Mouse (Mus musculus) midbrain, embryonic 10.5 days (tissue): ENCODE results near the gene Pdss1. TPM values are rescaled to one million over a fixed set of nuclear protein-coding genes. Genes with fewer than 3 reads are reported as not detected.
"Not testable (repeated sequence)": the region's sequence is repeated elsewhere in the genome, so short reads cannot be mapped to it uniquely, and the experiment has no call there.

Source experiments
- DNase-seq: peaks from one replicate; pipeline ENCODE4 v3.0.0-alpha.2; 2017; ENCODE audit warnings: low spot score
- H3K27ac ChIP-seq: fragments of 300-500 bp; sonication (generic); replicated peaks from 2 replicates; pipeline ENCODE4 v1.5.1; 2016; ENCODE audit warnings: mild to moderate bottlenecking
- H3K27me3 ChIP-seq: fragments of 300-500 bp; sonication (generic); 2 replicates; pipeline ENCODE4 v1.6.1; 2016; ENCODE audit warnings: low read depth, mild to moderate bottlenecking; ENCODE audit not compliant: poor library complexity, severe bottlenecking
- H3K36me3 ChIP-seq: fragments of 300-500 bp; sonication (generic); 2 replicates; pipeline ENCODE4 v1.6.1; 2016; ENCODE audit warnings: mild to moderate bottlenecking, moderate library complexity
- H3K4me1 ChIP-seq: fragments of 300-500 bp; sonication (generic); 2 replicates; pipeline ENCODE4 v1.6.1; 2016
- H3K4me3 ChIP-seq: fragments of 300-500 bp; sonication (generic); 2 replicates; pipeline ENCODE4 v1.5.1; 2016; ENCODE audit warnings: mild to moderate bottlenecking, moderate library complexity
- H3K9me3 ChIP-seq: fragments of 300-500 bp; sonication (generic); replicated peaks from 2 replicates; pipeline ENCODE4 v1.6.1; 2016; ENCODE audit warnings: mild to moderate bottlenecking
- WGBS: fragments of 180-500 bp; shearing (Covaris S2); methylation state at CpG from one replicate; pipeline ENCODE4 v1.1.7; 2016; 5-methylcytosine and 5-hydroxymethylcytosine counted together
- polyA plus RNA-seq: library from polyadenylated mRNA; unstranded; fragments of >200 nt; fragmentation: Nextera tagmentation; extraction: Ambion mirVana; gene quantifications from 2 replicates; pipeline ENCODE4 v1.2.1, GENCODE M21; 2016

The Pdss1 gene
- polyA plus RNA-seq, 1 experiment from 2014 or later, result 26.0 TPM

- H3K27me3 ChIP-seq, result no peaks in the 10 kb centered on the region
- peaks cover 57% of the 10 kb centered on the region for H3K36me3 ChIP-seq
- no peak overlapping the region for H3K4me3 ChIP-seq
- 92% methylated on average over 3 of the region's 3 CpGs for WGBS
- H3K4me1 ChIP-seq, result no peaks in the 10 kb centered on the region
- no peak for DNase-seq
- H3K27ac ChIP-seq, result no peak overlapping the region
- no peaks in the 10 kb centered on the region for H3K9me3 ChIP-seq
Measured at GRCm38 (mm10) chr2:22903947-22904346, 8.6 kb downstream of the Pdss1 start.

DNA sequence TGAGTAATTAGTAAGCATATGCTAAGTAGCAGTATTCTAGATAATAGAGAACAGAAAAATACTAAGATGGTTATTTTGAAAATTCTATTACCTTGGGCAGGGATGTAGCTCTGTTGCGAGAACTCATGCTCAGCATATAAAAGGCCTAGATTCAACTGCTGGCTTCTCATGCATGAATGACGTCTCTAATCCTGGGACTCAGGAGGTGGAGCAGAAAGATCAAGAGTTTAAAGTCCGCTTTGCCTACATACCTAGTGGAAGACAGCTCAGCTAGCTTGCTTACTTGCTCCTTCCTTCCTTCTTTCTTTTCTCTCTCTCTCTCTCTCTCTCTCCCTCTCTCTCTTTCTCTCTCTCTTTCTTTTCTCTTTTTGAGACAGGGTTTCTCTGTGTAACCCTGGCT lies 19.1 kb downstream of the Pdss1 start:
- DNase-seq, result no peak
- H3K9me3 ChIP-seq, result no peaks in the 10 kb centered on the region
- no peaks in the 10 kb centered on the region for H3K4me1 ChIP-seq
- H3K27ac ChIP-seq, result no peak overlapping the region
- H3K27me3 ChIP-seq, result no peaks in the 10 kb centered on the region
- no peak overlapping the region for H3K4me3 ChIP-seq
- WGBS, result 75% methylated on average over 3 of the region's 3 CpGs
- peaks cover 88% of the 10 kb centered on the region for H3K36me3 ChIP-seq

- H3K27ac ChIP-seq, result no peak overlapping the region
- H3K27me3 ChIP-seq, result no peaks in the 10 kb centered on the region
- no peak overlapping the region for H3K4me3 ChIP-seq
- H3K9me3 ChIP-seq, result no peaks in the 10 kb centered on the region
- peaks cover 72% of the 10 kb centered on the region for H3K36me3 ChIP-seq
- 90% methylated on average over 2 of the region's 2 CpGs for WGBS
- no peak for DNase-seq
- H3K4me1 ChIP-seq, result no peaks in the 10 kb centered on the region
Measured at GRCm38 (mm10) chr2:22918651-22919050, 23.3 kb downstream of the Pdss1 start.

GRCm38 (mm10) chr2:22925911-22926310 lies 30.6 kb downstream of the Pdss1 start:
- 95% methylated on average over 3 of the region's 3 CpGs for WGBS
- DNase-seq, H3K27ac ChIP-seq, H3K4me1 ChIP-seq, H3K27me3 ChIP-seq, H3K9me3 ChIP-seq, H3K4me3 ChIP-seq: not testable (repeated sequence)
- H3K36me3 ChIP-seq, result peaks cover 45% of the 10 kb centered on the region

- 68% methylated on average over 2 of the region's 2 CpGs for WGBS
- DNase-seq, result no peak
Measured at GRCm38 (mm10) chr2:22928259-22928658, 32.9 kb downstream of the Pdss1 start.

GRCm38 (mm10) chr2:22933556-22933955 lies 38.2 kb downstream of the Pdss1 start:
- peaks cover 52% of the 10 kb centered on the region for H3K36me3 ChIP-seq
- no peaks in the 10 kb centered on the region for H3K9me3 ChIP-seq
- no peak for DNase-seq
- no peaks in the 10 kb centered on the region for H3K27me3 ChIP-seq
- H3K27ac ChIP-seq, result no peak overlapping the region
- H3K4me1 ChIP-seq, result no peaks in the 10 kb centered on the region
- WGBS, result 92% methylated on average over 1 of the region's 1 CpGs
- H3K4me3 ChIP-seq, result no peak overlapping the region

More at GRCm38 (mm10) chr2:22928259-22928658, 32.9 kb downstream of the Pdss1 start:
- Histone ChIP-seq H3K4me3 (no peak overlapping the region), H3K36me3 (peaks cover 47% of the 10 kb centered on the region), H3K4me1 (no peaks in the 10 kb centered on the region), H3K27ac (no peak overlapping the region), H3K27me3 (no peaks in the 10 kb centered on the region), H3K9me3 (no peaks in the 10 kb centered on the region)

GRCm38 (mm10) chr2:22949956-22950355 lies 54.6 kb downstream of the Pdss1 start:
- WGBS, result 61% methylated on average over 4 of the region's 4 CpGs
- Histone ChIP-seq H3K9me3 (no peaks in the 10 kb centered on the region), H3K36me3 (peaks cover 16% of the 10 kb centered on the region), H3K27me3 (no peaks in the 10 kb centered on the region), H3K4me3 (no peak overlapping the region), H3K4me1 (no peaks in the 10 kb centered on the region), H3K27ac (no peak overlapping the region)
- DNase-seq, result no peak

DNA sequence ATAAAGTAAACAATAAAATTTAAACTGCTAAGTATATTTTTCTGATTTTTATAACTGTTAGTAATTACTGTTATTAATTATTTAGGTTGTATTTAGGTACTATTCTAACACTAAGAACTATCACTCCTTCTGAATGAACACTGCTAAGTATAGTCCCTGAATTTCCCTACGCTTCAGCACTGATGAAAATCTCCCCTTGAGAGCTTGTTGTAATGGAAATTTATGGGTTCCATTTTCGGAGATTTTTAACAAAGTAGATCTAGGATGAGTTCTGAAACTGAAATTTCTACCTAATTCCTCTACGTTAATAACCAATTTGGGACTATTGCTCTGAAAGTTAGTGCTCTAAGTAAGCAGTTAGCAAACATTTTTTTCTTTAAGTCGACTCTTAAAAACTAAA lies 59.0 kb downstream of the Pdss1 start:
- no peak for DNase-seq
- H3K9me3 ChIP-seq, result no peaks in the 10 kb centered on the region
- WGBS, result 91% methylated on average over 4 of the region's 4 CpGs

GRCm38 (mm10) chr2:22955914-22956313 lies 60.6 kb downstream of the Pdss1 start:
- H3K4me3 ChIP-seq, result no peak overlapping the region
- H3K27ac ChIP-seq, result no peak overlapping the region
- H3K9me3 ChIP-seq, result no peaks in the 10 kb centered on the region
- no peaks in the 10 kb centered on the region for H3K36me3 ChIP-seq
- WGBS, result 91% methylated on average over 5 of the region's 5 CpGs
- no peaks in the 10 kb centered on the region for H3K4me1 ChIP-seq
- H3K27me3 ChIP-seq, result no peaks in the 10 kb centered on the region
- no peak for DNase-seq

More for the DNA sequence above, 59.0 kb downstream of the Pdss1 start:
- Histone ChIP-seq H3K27ac (no peak overlapping the region), H3K4me3 (no peak overlapping the region), H3K4me1 (no peaks in the 10 kb centered on the region), H3K36me3 (no peaks in the 10 kb centered on the region), H3K27me3 (no peaks in the 10 kb centered on the region)

DNA sequence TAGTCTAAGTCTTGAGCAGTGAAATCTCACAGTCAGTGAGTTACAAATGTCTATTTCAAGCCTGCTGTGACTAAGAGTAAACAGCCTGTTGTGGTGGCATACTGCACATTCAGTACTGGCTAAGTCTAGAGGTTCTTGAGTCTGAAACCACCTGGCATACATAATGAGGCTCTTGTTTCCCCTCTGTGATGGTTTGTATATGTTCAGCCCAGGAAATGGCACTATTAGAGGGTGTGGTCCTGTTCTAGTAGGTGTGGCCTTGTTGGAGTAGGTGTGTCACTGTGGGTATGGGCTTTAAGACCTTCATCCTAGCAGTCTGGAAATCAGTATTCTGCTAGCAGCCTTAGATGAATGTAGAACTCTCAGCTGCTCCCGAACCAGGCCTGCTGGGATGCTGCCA lies 62.1 kb downstream of the Pdss1 start:
- H3K27ac ChIP-seq, result no peak overlapping the region
- H3K36me3 ChIP-seq, result no peaks in the 10 kb centered on the region
- no peaks in the 10 kb centered on the region for H3K9me3 ChIP-seq
- H3K4me3 ChIP-seq, result no peak overlapping the region
- no peaks in the 10 kb centered on the region for H3K27me3 ChIP-seq
- no peak for DNase-seq
- H3K4me1 ChIP-seq, result no peaks in the 10 kb centered on the region
- 93% methylated on average over 1 of the region's 1 CpGs for WGBS

DNA sequence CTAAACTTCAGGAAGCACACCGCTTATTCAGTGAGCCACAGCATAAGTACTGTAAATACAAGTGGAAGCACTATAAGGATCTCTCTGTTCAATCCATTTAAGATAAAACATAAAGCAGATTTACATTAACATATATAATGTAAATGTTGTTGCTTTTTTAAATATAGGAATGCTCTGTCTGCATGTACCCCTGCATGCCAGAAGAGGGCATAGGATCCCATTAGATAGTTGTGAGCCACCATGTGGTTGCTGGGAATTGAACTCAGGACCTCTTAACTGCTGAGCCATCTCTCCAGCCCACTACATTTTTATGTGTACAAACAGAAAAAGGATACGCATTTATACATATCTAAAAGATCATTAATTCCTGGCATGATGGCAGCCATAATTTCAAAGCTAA lies 66.4 kb downstream of the Pdss1 start:
- Histone ChIP-seq H3K4me3 (no peak overlapping the region), H3K36me3 (no peaks in the 10 kb centered on the region), H3K4me1 (no peaks in the 10 kb centered on the region), H3K9me3 (no peaks in the 10 kb centered on the region), H3K27me3 (no peaks in the 10 kb centered on the region), H3K27ac (no peak overlapping the region)
- DNase-seq, result no peak
- WGBS, result 99% methylated on average over 2 of the region's 2 CpGs

GRCm38 (mm10) chr2:22962242-22962641 lies 66.9 kb downstream of the Pdss1 start:
- DNase-seq, result no peak

GRCm38 (mm10) chr2:22962970-22963369 lies 67.6 kb downstream of the Pdss1 start:
- 94% methylated on average over 3 of the region's 3 CpGs for WGBS
- H3K4me3 ChIP-seq, result no peak overlapping the region
- H3K4me1 ChIP-seq, result no peaks in the 10 kb centered on the region
- no peaks in the 10 kb centered on the region for H3K27me3 ChIP-seq
- H3K9me3 ChIP-seq, result no peaks in the 10 kb centered on the region
- no peak overlapping the region for H3K27ac ChIP-seq
- no peaks in the 10 kb centered on the region for H3K36me3 ChIP-seq
- DNase-seq, result no peak

More at GRCm38 (mm10) chr2:22962242-22962641, 66.9 kb downstream of the Pdss1 start:
- Histone ChIP-seq H3K4me3 (no peak overlapping the region), H3K4me1 (no peaks in the 10 kb centered on the region), H3K27ac (no peak overlapping the region), H3K9me3 (no peaks in the 10 kb centered on the region), H3K27me3 (no peaks in the 10 kb centered on the region), H3K36me3 (no peaks in the 10 kb centered on the region)
- 94% methylated on average over 8 of the region's 8 CpGs for WGBS

- Histone ChIP-seq H3K9me3 (no peaks in the 10 kb centered on the region), H3K4me1 (no peaks in the 10 kb centered on the region), H3K36me3 (no peaks in the 10 kb centered on the region), H3K4me3 (no peak overlapping the region), H3K27me3 (no peaks in the 10 kb centered on the region), H3K27ac (no peak overlapping the region)
- 95% methylated on average over 3 of the region's 3 CpGs for WGBS
- DNase-seq, result no peak
Measured at GRCm38 (mm10) chr2:22977387-22977973, 82.2 kb downstream of the Pdss1 start.
